Mouse (Mus musculus): Measurements from ENCODE around the gene Ncmap.

Ncmap gene

DNA sequence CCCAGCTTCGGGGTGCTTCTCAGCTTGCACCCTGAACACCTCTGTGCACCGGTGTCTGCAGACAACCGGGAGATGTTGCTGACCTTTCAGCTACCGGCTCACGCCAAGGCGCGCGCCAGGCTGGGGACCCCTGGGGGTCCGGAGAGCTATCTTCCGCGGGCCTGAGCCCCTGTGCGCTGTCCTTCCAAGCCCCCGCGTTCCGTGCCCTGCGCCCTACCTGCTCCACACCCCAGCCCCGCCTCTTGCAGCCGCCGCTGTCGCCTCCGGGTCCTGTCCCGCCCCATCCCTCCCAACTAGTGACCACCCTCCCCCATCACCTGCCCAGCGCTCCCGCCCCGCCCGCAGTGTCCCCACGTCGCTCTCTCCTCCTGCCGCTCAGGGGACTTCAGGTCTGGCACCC lies at the start of gene Ncmap:
Gene Ncmap (minus strand): TSS at position 237 of the 400 bp plus-strand sequence.
- DNase-seq, result no peak

DNA sequence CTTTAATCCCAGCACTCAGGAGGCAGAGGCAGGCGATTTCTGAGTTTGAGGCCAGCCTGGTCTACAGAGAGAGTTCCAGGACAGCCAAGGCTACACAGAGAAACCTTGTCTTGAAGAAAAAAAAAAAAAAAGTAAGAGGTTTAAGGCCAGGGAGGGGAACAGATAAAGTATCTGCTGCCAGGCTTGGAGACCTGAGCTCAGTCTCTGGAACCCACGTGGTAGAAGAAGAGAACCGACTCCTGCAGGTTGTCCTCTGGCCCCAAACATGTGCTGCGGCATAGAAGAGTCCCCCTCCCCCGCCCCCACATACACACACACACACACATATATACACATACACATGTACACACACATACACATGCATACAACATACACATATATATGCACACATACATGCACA lies 44.4 kb upstream of the Ncmap start:
- no peak for DNase-seq

DNA sequence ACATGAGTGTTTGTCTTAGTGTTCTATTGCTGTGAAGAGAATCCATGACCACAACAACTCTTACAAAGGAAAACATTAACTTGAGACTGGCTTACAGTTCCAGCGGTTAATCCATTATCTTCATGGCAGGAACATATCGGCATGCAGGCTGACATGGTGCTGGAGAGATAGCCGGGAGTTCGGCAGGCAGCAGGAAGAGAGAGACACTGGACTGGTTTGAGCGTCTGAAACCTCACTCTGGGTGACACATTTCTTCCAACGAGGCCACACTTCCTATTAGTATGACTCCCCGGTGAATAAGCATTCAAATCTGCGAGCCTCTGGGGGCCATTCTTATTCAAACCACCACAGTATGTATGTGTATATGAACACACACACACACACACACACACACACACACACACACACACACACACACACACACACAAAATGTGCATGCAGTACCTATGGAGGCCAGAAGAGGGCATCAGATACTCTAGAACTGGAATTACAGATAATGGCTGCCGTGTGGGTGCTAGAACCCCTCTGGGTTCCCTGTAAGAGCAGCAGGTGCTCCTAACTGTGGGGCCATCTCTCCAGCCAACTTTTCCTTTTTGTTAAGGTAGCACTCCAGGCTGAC lies 42.0 kb upstream of the Ncmap start:
- no peak for DNase-seq

DNA sequence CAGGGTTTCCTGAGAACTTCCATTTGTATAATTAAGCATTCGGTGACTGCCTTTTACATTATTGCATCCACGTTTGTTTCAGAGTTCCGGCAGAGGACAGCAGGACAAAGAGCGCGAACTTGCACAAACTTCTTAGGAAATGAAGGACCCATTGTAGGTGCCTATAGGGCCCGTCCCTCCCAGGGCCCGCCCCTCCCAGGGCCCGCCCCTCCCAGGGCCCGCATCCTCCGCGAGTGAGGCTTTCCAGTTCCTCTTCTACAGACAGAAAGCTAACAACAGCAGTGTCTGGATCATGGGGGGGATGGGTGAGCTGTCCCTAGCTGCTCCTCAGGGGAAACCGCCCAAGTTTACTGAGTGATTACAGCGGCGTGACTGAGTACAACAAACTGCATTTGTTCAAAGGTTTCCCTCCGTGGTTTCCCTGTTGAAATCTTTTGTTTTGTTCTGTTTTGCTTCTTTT lies 41.2 kb upstream of the Ncmap start:
- DNase-seq, result peak; percentile 51

DNA sequence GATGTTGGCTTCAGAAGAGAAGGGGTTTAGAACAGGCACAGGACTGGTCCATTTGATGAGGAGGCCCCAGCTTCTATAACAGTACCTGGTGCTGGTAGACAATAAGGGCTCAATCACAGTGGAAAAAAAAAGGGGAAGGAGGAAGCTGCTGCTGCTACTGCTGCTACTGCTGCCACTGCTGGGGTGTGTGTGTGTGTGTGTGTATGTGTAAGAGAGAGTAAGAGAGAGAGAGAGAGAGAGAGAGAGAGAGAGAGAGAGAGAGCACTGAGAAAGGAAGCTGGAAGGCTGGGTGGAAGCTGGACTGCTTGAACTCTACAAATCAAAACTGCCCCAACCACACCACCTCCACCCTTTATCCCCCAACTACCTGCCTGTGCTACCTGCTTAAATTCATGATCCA lies 39.9 kb upstream of the Ncmap start:
- DNase-seq, result no peak

DNA sequence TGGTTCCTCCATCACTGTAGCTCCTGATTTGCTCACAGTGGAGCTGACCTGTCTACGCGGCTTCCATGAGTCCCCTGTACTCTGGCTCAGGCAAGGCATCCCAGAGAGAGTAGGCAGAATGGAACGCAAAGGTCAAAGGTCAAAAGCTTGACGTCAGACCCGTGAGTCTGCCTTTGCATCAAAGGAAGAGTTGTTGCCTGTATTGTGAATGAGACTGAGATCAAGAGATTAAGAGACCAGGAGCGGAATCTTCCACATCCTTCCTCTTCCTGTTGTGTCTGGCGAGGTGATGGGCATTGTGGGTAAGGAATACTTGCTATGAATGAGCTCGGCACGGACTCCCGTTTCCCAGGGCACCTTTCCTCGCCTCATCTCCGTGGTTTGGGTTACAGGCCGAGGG lies 38.3 kb upstream of the Ncmap start:
- peak; percentile 61 for DNase-seq

DNA sequence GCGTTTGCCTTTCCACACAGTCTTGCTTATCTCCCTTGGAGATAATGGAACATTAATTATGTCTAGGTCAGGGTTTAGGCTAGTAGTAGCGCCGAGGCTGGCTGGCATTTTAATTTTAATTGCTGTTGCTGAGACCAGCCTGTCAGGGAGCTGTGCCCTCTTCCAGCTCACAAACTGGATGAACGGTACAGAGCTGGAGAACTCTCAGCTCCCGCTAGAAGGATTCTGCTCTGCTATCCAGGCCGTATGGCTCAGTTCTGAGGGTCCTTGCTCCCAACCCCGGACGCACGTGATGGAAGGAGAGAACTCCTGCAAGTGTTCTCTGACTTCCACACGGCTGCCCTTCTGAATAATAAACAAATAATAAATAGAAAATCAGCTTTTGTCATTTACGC lies 36.4 kb upstream of the Ncmap start:
- no peak for DNase-seq

DNA sequence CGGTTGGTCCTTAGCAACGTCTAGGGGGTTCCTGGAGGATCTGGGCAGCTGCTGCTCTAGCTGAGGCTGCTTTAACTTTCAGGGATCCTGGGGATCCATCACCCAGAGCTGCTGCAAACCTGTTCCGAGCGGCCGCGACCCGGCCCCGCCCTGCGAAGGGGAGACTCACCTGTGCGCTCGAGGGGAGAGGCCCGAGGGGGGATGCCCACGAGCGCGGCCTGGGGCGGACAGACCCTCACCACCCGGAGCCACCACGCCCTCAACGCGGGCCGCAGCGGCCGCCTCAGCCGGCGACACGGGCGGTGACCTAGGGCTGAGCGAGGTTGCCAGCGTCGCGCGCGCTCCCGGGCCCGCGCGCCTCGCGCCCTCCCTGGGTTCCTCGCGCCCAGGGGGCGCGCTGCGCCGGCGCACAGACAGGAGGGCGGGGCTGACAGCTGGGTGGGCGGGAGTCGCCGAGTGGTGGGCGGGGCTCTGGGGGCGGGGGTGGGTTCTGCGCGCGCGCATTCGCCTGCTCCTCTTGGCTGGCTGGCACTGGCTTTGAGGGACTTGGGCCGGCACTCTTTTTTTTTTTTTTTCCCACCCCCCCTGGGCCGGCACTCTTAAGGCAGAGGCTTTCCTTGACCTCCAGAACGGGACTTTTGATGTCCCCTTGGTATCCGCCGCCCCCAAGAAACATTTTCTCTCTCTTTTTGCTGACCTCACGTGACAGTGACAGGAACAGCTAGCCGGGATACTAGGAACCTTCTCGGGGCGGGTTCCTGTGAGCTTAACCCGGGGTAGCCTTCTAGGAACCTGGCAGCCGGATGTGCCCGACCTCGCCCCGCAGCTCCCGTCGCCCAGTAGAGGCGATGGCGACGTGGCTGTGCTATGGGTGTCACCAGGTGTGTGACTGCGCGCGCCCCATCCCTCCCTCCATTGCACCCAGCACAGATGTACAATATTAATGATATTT lies 35.7 kb upstream of the Ncmap start, which contains the start of gene Rcan3:
Gene Rcan3 (minus strand): TSS at position 411 of the 952 bp plus-strand sequence.
- peak; percentile 76 for DNase-seq

DNA sequence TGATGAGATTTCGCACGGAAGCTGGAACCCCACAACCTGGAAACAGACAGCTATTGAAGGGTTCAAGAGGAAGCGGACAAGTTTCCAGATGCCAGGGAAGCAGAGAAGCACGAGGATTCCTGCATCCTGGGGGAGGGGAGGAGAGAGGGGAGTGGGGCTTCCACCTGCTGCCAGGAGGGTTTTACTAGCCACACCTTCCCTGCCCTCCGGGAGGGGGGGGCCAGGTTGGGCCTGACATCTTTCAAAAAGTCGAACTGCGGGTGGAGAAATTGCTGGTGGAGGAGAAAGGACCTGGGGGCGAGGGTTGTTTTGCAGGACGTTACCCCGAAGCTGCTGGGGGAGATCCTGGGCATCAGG lies 35.0 kb upstream of the Ncmap start:
- DNase-seq, result no peak

DNA sequence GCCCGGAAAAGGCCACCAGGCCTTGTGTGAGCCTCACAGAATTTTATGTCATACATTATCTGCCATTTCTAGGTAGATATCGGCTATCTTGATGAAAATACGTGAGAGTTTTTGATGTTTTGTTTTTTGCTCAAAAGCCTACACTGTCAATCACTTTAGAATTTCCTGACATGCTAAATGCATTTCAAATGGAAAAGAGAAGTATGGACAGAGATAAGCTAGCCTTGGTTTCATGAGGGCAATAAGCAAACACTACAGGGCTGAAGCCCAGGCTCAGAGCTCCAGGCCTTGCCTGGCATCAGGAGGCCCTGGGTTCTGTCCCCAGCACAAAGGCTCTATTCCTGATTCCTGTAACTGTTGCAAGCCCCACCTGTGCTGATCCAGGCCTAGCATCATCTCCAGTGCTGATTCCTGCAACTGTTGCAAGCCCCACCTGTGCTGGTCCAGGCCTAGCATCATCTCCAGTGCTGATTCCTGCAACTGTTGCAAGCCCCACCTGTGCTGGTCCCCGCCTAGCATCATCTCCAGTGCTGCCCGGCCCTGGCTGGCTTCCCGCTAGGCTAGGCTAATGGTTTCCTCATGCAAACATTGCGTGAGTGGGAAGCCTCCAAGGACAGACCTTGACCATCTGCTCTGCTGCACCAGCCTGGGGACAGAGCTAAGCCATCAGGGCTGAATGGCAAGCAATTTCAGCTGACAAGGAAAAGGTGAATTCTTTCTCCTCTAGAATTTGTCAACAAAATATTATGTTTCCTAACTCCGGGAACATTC lies 32.1 kb upstream of the Ncmap start:
- DNase-seq, result no peak

DNA sequence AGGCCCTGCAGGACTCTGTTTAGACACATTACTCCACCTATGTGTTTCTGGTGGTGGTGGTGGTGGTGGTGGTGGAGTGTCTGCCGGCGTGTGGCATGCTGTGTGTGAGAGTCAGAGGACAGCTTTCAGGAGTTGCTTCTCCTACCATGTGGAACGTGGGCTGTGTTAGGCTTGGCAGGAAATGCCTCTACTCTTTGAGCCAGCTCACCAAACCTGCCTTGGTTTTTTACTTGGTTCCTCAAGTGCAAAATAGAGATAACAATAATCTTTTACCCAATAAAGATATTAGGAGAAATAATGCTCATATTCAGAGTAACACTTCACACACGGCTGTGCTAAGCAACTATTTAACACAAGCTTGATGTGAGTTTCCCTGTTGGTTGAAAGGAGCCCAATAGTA lies 31.4 kb upstream of the Ncmap start:
- no peak for DNase-seq

DNA sequence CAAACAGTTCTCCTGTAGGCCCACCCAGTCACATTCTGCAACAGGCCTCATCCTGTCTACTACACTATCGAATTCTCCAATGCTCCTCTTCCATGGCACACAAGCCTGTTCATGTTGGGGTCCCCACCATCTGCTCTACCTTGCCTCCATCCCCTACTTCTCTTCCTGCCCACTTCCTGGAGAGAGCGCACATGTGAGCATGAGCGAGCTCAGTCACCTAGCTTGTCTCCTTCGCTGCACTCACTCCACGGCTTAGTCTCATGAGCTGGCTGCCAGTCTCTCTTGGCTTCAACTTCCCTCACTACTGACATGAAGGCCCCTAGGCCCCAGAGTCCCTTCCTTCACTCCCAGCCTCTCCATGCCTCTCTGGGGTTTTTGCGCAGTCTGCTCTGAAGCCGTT lies 28.6 kb upstream of the Ncmap start:
- no peak for DNase-seq

DNA sequence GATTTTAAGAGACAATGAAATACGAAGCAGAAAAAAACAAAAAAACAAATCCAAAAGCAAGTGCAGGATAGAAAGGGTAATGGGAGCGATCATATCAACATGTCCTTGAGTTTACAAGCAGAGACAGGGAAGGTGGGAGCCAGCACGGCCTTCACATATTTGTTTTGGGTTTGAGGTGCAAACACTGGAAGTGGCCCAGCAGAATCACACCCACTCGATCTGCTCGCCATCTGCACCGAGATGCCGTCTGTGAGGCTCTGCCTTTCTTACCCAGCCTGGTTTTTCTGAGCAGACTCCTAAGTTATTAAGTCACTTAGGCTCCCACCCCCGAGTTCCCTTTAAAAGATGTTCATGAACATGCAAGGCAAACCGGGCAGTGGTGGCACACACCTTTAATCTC lies 27.6 kb upstream of the Ncmap start:
- DNase-seq, result no peak

DNA sequence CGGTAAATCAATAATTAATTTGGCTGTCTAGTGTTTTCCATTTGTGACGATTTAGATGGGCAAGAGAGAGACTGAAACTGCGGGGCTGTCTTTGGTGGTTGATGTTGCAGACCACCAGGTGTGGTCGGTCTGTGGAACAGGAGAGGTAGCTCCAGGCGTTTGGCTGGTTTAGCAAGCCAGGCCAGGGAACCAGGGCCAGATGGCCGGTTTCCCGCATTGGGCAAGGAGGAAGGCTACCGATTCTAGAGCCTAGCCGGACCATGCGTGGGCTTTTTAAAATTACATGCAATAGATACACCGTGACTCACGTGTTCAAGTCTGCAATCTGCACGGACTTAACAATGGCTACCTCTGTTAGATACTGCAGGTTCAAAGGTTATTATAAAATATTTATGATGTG lies 22.9 kb upstream of the Ncmap start:
- no peak for DNase-seq

DNA sequence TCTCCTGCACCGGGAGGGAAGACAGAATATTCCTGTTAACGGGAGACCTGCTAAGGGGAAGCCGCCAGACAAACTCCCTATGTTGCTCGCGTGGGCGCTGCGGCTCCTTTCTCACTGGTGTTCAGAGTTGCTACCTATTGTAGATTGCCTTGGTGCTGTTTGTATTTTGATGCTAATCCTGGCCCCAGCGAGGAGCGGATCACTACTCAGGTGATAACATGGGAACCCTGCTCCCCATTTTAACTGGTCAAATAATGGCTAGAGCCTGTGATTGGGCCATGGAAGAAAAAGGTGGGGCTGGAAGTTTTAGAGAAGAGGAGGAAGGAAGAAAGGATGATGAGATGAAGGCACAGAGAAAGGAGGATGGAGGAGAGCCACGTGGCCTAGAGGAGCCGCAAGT lies 22.4 kb upstream of the Ncmap start:
- DNase-seq, result no peak

DNA sequence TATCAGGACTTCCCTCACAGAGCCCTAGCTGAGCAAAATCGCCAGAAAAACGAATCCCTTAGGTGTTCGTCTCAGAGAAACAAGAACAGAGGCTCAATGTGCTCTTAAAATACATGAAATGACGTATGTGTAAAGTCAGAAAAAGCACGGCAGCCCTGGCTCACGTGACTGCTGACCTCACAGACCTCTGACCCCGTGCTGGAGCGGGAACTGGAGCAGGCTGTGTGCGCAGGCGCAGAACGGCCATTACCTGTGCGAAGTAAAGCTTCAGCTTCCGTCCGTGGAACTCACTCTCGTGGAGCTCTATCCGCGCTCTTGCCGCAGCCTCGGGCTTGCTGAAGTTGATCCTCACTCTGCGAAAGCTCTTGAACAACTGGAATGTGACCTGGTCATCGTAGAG lies 22.0 kb upstream of the Ncmap start:
- no peak for DNase-seq

DNA sequence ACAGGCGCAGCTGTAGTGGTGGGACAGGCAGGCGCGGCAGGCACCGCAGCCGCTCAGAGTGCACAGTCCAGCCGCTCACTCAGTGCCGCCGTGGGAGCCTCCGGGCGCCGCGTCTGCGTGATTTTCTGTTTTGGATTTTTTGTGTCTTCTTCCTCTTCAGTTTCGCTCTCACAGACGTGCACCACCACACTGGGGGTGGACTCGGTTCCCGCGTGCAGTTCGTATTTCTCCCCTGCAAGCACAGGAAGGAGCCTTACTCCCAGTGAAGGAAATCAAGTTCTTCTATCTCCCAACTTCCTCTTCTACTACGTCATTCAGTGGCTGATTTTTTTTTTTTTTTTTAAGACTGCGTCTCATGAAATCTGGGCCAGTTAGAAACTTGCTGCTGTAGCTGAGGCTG lies 18.3 kb upstream of the Ncmap start:
- DNase-seq, result no peak

DNA sequence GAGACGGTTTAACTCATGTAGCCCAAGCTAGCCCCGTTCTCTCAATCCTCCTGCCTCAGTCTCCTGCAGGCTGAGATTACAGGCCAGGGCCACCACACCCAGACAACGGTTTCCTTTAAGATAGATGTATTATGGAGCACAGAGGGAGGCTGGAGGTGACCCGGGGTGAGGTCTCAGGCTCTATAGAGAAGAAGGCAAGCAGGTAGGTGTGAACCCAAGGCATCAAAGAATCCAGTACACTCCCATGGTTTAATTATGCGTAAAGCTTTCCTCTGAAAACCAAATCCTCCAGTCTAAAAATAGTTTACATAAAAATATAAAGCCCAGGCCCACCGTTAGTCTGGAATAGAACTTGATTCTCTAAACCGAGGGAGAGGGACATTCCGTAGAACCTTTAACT lies 15.5 kb upstream of the Ncmap start:
- DNase-seq, result no peak

DNA sequence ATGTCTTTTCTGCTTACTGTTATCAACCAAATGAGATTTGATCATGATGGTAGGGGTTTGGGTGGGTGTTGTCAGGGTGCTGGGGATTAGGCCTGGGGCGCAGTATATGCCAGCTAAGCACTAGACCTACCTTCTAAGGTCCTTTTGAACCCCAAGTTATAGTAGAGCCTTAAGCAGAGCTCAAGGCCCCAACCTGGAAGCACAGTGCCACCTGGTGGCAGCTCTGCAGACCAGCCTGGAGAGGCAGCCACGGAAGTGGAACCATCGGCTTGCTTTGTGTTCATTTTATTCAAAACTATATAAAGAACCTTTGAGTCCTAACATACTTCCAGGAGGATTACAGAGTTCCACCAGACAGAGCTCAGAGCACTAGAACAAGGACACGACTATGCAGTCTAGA lies 13.6 kb upstream of the Ncmap start:
- DNase-seq, result peak; percentile 15

DNA sequence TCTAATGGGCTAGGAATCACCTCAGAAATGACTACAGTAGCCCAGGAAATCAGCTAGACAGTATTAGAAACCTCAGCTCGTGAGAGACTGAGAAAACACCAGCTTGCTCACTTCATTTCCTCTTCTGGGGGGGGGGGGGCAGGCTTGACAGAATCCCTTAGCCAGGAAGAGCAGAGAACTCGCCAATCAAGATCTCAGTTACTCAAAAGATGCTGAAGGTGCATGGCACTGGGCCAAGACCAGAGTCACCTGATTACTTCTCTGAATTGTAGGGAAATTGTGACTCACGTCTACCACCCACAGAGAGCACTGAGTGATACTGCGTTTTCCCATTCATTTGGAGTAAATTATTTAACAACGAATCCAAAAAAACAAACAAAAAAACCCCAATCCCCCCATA lies 8.2 kb upstream of the Ncmap start:
- peak; percentile 11 for DNase-seq

DNA sequence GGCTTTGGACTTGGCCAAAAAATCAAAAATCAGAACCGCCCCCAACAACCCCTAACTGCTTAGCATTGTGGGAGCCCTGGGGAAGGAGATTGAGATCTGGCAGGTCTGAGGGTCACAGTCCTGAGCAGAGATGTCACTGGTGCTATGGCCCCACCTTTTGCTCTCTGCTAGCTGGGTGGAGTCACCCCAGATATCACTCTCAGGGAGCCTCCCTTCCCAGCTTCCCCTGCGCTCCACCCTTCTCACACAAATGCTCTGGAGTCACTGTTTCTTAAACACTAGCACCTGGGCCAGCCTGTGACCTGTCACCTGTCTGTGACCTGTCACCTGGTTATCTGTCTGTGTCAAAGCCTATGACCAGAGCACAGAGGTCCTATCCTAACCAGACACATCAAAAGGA lies 6.9 kb upstream of the Ncmap start:
- no peak for DNase-seq

DNA sequence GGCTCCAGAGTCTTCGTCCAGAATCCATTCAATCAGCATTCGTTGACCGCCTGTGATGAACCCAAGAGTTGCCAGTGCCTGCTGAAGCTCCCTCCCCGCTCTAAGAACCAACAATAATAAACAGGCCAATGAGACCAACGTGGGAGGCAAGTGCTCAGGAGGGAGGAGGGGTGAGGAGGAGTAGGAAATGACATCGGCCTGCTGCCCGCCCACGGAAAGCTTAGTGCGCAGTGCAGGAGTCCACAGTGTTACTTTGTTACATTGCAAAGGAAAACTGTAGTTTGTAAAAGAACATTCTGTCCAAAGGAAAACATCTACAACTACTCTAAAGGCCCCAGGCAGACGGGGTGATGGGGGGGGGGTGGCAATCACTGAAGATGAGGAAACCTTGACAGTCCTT lies 6.0 kb upstream of the Ncmap start:
- no peak for DNase-seq

DNA sequence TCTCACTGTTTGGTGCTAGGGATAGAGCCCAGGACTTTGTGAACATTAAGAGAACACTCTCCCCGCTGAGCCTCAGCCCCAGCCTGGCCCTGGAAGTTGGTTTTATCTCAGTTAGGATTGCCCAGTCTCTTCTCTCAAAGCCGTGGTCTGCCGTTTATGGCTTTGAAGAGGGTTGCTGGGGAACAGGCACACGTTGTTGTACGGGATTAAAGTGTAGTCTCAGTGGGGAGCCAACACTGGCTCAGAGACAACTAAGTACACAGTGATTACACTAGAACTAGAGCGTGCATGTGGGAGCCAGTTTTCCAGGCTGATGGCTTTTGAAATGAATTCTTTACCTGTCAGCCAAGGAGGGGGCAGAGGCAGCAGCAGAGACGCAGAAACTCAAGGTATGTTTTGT lies 3.9 kb upstream of the Ncmap start:
- DNase-seq, result no peak

DNA sequence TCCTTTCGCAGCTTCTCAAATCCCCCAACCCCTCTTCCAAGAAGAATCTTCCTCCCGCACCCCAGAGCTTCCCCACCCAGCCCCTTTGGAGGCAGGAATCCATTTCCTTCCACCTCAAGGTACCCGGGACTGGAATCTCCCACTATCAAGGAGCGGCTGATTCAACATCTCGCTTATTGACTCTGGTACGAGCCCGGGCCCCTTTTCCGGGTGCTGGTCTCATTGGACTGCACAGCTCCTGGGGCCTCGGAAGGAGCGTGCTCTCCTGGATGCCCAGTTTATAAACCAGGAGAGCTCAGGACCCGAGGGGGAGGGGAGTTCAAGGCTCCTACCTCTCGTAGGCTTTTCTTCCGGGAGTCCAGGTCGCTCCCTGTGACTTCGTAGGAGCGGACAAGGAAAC lies 476 bp downstream of the Ncmap start:
- no peak for DNase-seq

Measured in kidney, adult 11 months (tissue).